Comparison of ENCODE assay signal across 9 mouse cellular contexts in the genomic region with DNA sequence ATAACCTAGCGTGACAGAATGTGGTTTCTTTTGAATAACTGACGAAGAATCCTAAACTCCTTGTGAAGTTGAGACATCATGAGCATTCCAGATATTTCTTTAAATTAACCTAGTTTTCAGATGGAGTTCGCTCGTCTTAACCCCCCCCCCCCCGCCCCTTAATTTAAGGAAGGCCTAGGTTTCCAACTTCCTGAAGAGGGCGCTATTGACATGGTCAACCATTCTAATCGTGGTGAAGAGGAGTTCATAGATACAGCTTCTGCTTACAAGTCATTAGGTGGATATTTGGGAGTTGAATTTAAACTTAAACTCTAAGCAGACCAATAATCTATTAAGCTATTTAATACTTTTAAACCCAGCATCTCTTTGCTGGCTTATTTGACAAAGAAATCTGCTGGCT. TPM values are rescaled to one million over a fixed set of nuclear protein-coding genes. Genes with fewer than 3 reads are reported as not detected.
A peak's percentile ranks its signal among the peaks of the same experiment; 100 is the strongest.
DNase-seq lines count a peak whose midpoint lies in the region; ATAC-seq and TF ChIP-seq lines count a peak whose summit lies in the region.
"Had no signal": no experiment of that assay in that cellular context is flagged by ENCODE, and none has a peak within 500 bp of the region (broad histone marks: within the 10 kb centered on the region; RNA-seq: fewer than 3 reads in every experiment).

No protein-coding gene starts in this region.

- intact Hi-C loops in left cerebral cortex, postnatal 4 days (cut with DNase I): no loop called here
- intact Hi-C loops in left cerebral cortex, postnatal 36 days (cut with DNase I): no loop called here
- intact Hi-C loops in left cerebral cortex, postnatal 14 days (cut with DNase I): loop anchor here (5.0 kb wide), 1 partner anchor 455 kb away; no protein-coding TSS in a partner anchor

- peaks cover 31% of the 10 kb centered on the region for H3K4me1 ChIP-seq in neural tube, embryonic 13.5 days (replicated peaks)

- no peak for ATAC-seq in neural tube, embryonic 13.5 days (ENCODE audit: low read depth)

- no peaks in the 10 kb centered on the region for H3K36me3 ChIP-seq in neural tube, embryonic 13.5 days

- H3K27ac ChIP-seq in neural tube, embryonic 13.5 days (replicated peaks): no peak overlapping the region
- H3K27ac ChIP-seq: liver, embryonic 14.5 days had no signal

- 31% methylated on average over 7 of the region's 7 CpGs for WGBS in neural tube, embryonic 13.5 days

- H3K9ac ChIP-seq in neural tube, embryonic 13.5 days: no peak overlapping the region
- H3K9ac ChIP-seq: liver, embryonic 14.5 days had no signal

- no peak for TF ChIP-seq POLR2A in brain, embryonic 14.5 days (IDR thresholded peaks at IDR 0.05; ENCODE audit: borderline replicate concordance, extremely low read depth, insufficient read depth, insufficient read length, poor library complexity, severe bottlenecking)

- DNase-seq in left cerebral cortex, postnatal 4 days: peak; percentile 13
- no peak for DNase-seq in left cerebral cortex, adult 18-20 months (ENCODE audit: low spot score in 2 of 2)
- DNase-seq in brain, embryonic 14.5 days (ENCODE audit: low read depth): peak; percentile 81
- DNase-seq in heart, adult 8-10 months (ENCODE audit: low spot score): peak; percentile 53
- no peak for DNase-seq in kidney, adult 18-20 months
- DNase-seq in left cerebral cortex, postnatal 36 days (ENCODE audit: low spot score in 2 of 2): no peak
- no peak for DNase-seq in left cerebral cortex, postnatal 14 days (ENCODE audit: low spot score in 2 of 2)

- peak; percentile 35; the same call in 1 of the 2 replicates for TF ChIP-seq CTCF in brain, embryonic 14.5 days (IDR thresholded peaks at IDR 0.05; ENCODE audit: borderline replicate concordance, extremely low read depth, insufficient read depth, insufficient read length)

- H3K4me3 ChIP-seq in neural tube, embryonic 13.5 days: no peak overlapping the region

- H3K27me3 ChIP-seq in neural tube, embryonic 13.5 days: peaks cover 24% of the 10 kb centered on the region

- H3K9me3 ChIP-seq in neural tube, embryonic 13.5 days: no peaks in the 10 kb centered on the region

- H3K4me2 ChIP-seq in neural tube, embryonic 13.5 days: peak overlapping the region; percentile 37

RNA-seq across cellular contexts. Expression of gene Creb5, which starts 20.0 kb away (rescaled TPM):
- total RNA-seq in left cerebral cortex, postnatal 4 days (2021): 1 to 10 TPM; 4.2 to 5.4 TPM
- 1 to 10 TPM; 2.5 to 2.7 TPM for total RNA-seq in left cerebral cortex, adult 18-20 months (2021)
- polyA plus RNA-seq in brain, embryonic 14.5 days (2012; rRNA removed): 3.9 and 4.3 TPM in 2 replicates
- total RNA-seq in heart, adult 8-10 months (2022): 1 to 10 TPM; 4.5 to 9.9 (median 8.2) TPM
- polyA plus RNA-seq in neural tube, embryonic 13.5 days (2015; fragmentation: Nextera tagmentation; extraction: Ambion mirVana): 11.9 and 12.9 TPM in 2 replicates
- 1 to 10 TPM; 3.7 to 4.5 TPM for total RNA-seq in left cerebral cortex, postnatal 36 days (2021)
- total RNA-seq in left cerebral cortex, postnatal 14 days (2021): 1 to 10 TPM; 3.8 to 4.0 TPM

Comparison
In these comparisons a context has a peak if more than half of its experiments do, and no peak if none do; other contexts are left out.
1. DNase-seq: peak in left cerebral cortex, postnatal 4 days (single experiment), brain, embryonic 14.5 days (single experiment) and heart, adult 8-10 months (single experiment); none in left cerebral cortex, adult 18-20 months (0 of 2), kidney, adult 18-20 months (single experiment), left cerebral cortex, postnatal 36 days (0 of 2) and left cerebral cortex, postnatal 14 days (0 of 2).